Mouse (Mus musculus) liver, embryonic 14.5 days (tissue): Measurements from ENCODE around the gene Chga.

Source experiments
- CTCF ChIP-seq: IDR thresholded peaks from 2 replicates; pipeline ENCODE4 v1.5.1; 2016; ENCODE audit warnings: antibody characterized with exemption, low read depth, control low read depth
- EP300 ChIP-seq: IDR thresholded peaks from 2 replicates; pipeline ENCODE4 v1.6.1; 2016; ENCODE audit warnings: antibody characterized with exemption, low read depth

GRCm38 (mm10) chr12:102593699-102594098 lies 38.9 kb downstream of the Chga start:
- TF ChIP-seq EP300 (no peak), CTCF (no peak)
